Mouse (Mus musculus): ENCODE results near the gene Trim63.

Trim63 gene

DNA sequence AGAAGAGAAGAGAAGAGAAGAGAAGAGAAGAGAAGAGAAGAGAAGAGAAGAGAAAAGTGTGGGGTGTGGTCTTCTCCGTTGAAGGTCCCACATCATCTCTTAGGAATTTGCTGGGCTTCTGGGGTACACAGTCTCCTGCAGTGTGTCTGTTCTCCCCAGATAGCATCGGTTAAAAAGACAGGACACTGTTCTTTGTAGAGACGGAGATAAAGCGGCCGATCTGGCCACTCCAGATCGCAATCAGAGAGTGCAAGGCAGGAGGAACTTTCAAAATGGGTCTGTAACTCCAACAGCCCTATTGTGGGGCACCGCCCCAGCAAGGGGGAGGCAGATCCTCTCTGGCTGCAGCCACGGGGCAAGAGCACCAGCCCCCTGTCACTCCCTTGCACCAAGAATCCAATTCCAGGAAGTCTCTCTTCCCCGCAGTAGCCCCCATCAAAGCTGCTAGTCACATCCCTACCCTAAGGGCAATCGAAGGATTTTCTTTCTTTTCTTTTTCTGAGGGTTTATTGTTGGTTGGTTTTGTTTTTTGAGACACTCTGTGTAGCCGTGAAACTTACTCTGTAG, 27.4 kb downstream of the Trim63 start:
- no peak for DNase-seq (ENCODE audit: low read depth)

DNA sequence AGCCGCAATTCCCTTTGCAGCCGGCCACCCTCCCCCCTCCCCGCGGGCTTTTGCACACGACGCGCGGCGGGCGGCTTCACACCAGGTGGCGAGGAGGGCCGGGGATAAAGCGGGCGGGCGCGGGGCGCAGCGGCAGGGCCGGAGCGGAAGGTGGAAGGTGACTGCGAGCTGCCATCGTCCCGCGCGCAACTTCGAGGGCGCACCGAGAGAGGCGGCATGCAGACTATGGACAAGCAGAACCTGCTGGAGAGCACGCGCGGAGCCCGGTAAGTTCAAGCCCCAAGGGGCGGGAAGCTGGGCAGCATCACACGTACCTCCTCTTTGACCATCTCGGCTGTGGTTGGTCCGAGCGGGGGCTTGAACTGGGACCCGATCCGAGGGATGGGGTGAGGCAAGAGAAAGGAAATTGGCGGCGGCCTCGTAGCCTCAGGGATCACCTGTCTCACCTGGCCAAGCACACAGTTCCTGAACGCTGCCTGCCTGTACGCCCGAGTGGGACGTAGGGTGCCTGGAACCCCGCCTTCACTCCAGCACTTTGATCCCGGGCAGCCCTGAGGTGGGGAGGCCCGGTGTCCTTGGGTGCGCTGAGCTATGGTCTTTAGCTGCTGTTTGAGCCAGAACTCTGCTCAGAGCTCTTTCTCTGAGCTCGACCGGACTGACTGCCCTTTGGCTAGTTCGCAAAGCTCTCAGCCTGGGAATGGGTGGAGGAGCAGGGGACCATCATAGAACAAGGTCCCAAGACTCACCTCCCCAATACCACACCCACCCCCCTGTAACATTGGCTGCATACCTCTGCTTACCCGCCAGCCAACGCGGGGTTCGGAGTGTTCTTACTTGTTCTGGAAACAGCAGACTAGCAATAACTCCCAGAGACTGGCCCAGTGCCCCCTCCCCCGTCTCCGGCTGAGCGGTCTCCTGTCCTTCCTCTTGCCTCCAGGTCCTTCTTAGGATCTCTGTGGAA, 28.4 kb downstream of the Trim63 start, which contains the start of gene Slc30a2:
Slc30a2 (plus strand) TSS at position 111 of the 961 bp plus-strand sequence.
- no peak for DNase-seq (ENCODE audit: low read depth)

DNA sequence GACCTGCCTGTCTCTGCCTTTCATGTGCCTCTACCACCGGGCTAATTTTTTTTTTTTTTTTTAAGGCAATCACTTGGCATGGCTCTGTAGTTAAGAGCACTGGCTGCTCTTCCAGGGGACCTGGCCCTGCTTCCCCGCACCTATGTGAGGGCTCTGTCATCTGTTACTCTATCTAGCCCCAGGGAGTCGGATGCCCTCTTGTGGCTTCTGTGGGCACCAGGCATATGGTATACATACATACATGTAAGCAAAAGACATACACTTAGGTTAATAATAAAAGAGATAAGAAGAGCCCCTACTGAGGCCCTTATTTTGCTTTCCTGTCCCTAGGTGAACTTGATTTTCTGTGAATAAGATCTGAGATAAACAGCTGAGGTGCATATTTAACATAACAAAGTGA, 29.7 kb downstream of the Trim63 start:
- DNase-seq (ENCODE audit: low read depth) = peak; percentile 54

DNA sequence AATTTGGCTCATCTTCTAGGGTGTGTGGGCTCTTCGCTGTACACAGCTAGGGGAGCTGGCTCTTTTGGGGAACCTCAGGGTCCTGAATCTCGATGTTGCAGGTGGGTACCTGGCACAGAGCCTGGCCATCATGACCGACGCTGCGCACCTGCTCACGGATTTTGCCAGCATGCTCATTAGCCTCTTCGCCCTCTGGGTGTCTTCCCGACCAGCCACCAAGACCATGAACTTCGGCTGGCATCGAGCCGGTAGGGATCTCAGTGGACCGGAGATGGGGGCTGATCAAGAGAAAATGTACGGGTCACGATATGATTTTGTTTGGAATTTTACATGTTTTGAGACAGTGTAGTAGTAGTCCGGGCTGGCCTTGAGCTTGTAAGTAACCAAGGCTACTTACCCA, 30.9 kb downstream of the Trim63 start:
- no peak for DNase-seq (ENCODE audit: low read depth)

DNA sequence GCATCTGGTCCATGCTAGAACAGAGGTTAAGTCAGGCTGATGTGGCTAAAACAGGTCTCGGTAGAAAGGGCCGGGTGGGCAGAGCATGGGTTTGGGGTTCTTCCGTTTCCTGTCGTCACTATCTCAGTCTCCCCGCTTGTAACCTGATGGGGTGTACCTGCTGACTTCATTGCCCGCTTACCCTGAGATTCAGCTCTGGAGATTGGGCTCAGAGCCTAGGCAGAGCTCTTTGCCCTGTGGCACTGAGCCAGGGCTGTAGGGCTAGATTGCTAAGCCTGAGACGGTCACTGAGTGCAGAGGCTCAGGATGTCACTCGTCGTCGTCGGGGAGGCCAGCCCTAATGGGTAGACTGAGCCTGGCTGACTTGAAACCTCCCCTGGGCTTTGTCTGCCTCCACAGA, 33.2 kb downstream of the Trim63 start:
- no peak for DNase-seq (ENCODE audit: low read depth)

DNA sequence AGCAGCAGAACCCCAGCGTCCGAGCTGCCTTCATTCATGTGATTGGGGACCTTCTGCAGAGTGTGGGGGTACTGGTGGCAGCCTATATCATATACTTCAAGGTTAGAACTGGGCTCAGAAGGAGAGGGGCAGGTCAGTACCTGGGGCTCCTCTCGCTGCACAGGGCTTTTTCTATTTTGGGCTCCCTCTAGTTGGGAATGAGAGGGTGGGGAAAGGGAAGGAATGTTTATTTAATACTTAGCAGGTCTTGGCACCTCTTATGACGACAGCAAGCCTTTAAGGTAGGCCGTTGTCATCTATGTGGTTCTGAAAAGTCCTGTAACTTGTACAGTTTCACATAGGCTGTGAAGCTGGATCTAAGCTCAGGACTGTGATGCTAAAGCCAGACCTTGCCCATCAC, 33.6 kb downstream of the Trim63 start:
- DNase-seq (ENCODE audit: low read depth) = no peak

DNA sequence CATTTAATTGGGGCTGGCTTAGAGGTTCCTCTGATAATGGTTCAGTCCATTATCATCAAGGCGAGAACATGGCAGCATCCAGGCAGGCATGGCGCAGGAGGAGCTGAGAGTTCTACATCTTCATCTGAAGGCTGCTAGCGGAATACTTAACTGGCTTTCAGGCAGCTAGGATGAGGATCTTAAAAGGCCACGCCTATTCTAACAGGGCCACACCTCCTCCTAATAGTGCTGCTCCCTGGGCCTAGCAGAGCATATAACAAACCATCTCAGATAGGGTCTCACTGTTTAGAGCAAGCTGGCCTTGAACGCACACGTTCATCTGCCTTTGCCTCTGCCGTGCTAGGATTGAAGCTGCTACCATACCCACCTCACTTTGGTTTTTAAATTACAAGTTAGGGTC, 34.9 kb downstream of the Trim63 start:
- DNase-seq (ENCODE audit: low read depth) = no peak

DNA sequence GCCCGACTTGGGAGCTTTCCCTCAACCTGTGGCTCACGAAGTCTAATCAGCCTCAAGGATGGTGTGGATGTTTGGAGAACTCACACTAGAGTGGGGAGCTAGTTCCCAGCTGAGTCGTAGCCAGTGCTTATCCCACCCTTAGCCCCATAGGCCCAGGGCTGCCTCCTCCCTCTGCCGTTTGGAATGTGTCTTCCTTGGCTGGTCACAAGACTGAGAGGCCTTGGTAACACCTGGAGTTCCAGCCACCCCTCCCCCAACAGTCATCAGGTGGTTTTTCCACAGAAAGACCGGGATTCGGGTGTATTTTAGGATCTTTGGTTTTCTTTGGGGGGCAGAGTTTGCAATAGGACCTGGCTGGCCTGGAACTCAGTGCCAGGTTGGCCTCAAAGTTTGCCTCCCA, 35.7 kb downstream of the Trim63 start:
- no peak for DNase-seq (ENCODE audit: low read depth)

DNA sequence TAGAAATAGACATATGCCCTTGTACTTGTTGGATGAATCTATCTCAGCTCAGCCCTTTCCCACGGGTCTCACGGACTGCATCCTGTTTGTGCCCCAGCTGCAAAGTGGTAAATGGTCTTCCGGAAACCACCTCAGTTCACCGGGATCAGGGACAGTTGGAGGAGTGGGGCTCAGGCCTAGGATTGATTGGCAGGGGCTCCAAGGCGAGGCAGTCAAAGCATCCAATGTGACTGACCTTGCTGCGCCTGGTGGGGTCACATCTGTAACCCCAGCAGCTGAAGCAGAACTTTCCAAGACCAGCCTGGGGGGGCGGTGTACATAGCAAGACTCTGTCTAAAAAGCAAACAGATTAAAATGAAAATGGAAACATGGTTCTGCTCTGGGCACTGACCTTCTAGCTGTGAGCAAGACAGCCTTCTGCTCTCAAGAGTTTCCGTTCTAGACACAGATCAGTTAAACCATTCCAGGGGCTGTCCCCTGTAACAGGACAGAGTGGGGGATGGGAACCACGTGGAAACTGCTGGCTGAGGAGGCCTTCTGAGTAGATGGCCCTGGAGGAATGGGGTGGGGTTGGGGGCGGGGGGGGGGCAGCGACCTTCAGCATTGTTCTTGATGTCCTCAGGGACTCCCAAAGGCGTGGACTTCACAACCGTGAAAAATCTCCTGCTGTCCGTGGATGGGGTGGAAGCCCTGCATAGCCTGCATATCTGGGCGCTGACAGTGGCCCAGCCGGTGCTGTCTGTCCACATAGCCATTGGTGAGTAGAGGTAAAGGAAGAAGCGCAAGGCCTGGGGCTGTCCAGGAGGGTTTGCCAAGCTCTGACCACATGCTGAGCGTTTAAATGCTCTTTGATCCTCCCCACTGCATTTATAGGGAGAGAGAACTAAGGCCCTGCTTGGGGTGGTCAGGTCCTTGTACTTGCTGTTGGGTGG, 36.7 kb downstream of the Trim63 start:
- no peak for DNase-seq (ENCODE audit: low read depth)

DNA sequence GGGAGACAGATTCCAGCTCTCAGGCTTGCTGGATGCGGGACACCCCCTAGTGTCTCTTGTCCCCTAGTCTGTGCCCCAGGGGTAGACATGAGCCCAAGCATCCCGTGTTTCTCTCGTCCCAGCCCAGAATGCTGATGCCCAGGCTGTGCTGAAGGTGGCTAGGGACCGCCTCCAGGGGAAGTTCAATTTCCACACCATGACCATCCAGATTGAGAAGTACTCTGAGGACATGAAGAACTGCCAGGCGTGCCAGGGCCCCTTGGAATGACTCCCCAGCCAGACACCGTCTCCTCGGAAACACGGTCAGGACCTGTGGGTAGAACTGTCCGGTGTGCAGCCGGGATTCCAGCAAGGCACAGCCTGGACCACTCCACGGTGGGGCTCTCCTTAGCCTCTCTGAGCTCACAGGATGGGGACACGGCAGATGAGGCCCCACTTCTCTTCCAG, 37.4 kb downstream of the Trim63 start:
- DNase-seq (ENCODE audit: low read depth) = no peak

DNA sequence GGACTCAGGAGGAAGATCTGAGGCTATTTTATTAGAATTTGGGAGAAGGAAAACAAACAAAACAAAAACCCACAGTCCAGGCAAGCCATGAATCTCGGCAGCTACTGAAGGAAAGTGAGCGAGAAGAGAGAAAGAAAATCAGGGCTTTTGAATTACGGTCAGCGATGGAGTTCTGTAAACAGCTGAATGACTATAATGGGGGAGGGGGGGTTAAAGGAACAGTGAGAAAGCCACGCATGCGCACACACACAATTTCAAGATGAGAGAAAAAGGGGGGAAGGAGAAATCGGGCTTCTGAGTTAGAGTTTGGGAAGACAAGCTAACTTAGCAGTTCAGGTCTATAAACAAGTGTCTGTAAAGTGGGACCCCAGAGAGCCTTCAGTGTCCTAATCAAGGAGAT, 38.0 kb downstream of the Trim63 start:
- DNase-seq (ENCODE audit: low read depth) = no peak

DNA sequence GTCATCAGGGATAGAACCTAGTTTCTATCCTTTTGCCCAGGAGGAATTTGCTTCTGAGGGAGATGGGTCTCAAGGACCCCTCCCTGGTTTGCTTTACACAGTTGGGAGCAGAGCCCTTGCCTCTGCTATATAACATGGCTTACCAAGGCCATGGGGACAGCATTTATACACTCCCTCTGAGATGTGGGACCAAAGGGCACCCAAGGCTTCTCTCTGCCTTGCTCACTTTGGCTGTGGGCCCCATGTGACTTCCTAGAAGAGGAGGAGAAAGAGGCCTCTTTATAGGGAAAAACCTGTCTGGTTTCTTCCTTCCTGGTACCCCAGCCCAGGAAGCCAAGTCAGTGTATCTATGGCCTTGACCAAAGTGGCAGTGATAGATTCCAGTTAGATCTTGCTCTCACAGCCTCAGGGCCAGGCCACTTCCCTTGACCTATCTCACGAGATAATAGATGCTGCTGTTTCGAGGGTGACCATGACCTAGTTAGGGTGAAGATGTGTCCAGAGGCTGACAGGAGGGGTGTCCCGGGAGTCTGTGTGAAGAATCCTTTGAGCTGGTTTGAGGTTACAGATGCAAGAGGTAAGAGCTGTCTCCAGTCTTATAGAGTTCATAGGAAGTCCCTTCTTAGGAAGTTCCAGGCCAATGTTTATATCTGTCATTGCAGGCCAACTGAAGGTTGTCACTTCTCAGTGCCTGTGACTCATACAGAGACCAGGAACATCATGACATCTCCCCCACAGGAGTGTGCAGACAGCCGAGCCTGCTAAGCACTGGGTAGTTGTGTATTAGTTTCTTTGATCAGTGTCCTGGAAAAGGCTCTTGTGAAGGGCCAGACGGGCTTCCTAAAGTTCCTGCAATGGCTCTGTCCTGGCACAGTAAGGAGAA, 38.8 kb downstream of the Trim63 start:
- DNase-seq (ENCODE audit: low read depth) = peak; percentile 70

DNA sequence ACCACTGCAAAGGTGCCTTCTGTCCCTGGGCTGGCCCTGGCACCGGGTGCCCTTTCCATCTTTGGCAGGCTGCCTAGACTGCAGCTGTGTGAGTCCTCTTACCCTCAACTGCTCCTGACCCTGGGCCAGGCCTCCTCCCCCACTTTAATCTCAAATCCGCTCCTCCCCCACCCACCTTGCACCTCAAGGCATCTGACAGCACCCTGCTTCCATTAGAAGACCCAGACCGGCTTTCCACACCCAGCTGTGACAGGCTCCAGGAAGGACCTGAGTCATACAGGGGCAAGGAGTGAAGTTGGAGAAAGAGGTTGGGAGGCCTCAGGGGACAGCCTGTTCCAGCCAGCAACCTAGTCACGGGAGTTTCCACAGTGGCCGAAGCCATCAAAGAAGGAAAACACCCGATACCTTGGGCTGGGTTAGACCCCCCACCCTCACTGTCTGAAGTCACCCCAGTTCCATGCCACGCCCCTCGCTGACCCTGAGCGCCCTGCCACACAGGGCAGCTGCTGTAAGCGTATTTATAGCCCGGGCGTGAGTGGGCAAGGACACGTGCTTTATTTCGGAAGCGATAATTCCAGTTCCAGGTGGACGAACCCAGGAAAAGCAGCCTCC, 41.0 kb downstream of the Trim63 start:
- peak; percentile 43 for DNase-seq (ENCODE audit: low read depth)

DNA sequence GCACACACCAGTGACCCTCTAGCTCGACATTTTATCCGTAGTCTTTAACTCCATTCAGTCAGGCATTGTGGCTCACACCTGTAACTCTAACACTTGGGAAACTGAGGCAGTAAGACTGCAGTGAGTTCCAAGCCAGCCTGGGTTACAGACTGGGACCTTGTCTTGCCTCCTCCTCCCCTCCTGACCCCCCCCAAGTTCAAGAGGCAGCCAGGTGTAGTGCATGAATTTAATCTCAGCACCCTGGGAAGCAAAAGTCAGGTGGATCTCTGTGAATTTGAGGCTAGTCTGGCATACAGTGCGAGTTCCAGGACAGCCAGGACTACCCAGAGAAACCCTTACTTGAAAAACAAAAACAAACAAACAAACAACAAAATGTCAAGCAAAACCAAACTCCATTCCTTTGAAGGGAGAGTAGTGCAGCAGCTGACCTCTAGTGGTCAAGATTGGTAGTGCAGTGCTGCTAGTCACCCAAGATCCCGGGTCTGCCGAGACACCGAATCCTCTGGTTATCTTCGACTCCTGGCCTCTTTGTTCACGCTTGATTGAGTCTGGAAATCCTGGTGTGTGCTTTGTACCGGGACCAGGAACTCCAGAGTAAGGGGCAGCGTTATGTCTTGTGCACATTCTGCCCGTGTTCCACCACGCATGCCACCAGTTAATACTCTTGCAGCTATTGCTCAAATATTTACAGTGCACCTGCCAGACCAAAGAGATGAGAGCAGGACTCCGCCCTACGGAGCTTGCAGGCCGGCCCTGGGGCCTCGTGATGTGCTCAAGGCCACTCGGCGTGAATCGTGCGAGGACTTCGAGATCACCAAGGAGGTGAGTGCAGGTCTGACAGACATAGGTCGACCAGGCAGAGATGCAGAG, 41.9 kb downstream of the Trim63 start:
- DNase-seq (ENCODE audit: low read depth) = peak; percentile 62

DNA sequence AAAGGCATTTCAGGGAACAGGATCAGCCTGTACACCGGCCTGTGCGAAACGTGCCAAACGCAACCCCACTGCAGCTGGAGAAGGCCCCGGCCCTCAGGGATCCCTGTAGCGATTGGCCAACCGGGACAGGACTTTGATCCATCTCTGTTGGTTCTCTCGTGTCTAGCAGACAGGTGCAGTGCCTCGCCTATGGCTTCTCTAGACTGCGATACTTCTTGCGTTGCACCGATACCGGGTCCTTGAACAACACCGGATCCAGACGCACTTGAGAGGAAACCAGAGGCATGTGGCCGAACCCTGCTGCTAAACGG, 42.5 kb downstream of the Trim63 start:
- DNase-seq (ENCODE audit: low read depth) = no peak

DNA sequence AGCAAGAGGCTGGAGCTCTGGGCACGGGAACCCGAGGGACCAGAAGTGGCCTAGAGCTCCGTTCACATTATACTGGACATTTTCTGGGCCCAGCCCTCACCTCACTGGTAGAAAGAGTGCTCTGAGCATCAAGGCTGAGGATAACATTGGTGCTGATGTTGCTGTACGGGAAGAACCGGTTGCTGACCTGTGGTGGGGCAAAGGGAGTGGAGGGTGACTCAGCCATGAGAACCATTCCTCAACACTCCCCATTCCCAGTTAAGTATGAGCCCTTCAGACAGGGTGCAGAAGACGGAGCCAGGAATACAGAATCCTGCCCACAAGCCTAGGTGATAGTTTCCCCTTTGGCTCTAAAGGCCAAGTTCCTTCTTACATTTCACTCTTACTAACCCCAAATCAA, 44.7 kb downstream of the Trim63 start:
- DNase-seq (ENCODE audit: low read depth) = no peak

DNA sequence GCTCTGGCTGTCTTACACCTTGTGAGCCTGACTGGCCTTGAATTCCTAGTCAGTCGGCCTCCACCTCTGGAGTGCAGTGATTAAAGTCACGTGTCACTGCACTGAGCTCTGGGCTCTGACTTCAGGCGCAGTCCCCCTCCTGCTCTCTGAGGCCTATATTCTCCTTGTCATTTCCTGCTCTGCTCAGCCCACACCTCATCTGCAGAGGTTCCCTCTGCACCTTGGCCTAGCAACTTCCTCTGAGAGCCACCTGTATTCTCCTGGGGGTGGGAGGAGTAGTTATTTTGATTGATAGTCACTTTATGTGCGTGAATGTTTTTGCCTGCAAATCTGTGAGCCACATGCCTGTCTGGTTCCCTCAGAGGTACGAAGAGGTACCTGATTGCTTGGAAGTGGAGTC, 46.3 kb downstream of the Trim63 start:
- no peak for DNase-seq (ENCODE audit: low read depth)

DNA sequence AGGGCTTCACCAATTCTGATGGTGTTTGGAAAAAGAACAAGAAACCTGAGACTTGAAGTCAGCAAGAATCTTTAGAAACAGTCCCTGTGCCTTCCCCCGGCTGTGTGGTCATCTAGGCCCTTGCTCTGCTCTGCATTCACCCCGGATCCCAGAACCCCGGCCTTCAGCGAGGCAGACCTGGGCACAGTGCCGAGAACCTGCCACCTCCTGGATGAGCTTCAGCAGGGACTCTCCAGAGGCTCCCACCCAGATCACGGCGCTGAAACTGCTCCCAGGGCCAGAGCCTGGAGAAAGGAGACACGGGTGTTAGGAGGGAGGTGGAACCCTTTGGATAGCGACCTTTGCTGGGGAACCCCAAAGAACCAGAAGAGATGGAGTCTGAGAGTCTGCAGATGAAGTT, 47.2 kb downstream of the Trim63 start:
- no peak for DNase-seq (ENCODE audit: low read depth)

DNA sequence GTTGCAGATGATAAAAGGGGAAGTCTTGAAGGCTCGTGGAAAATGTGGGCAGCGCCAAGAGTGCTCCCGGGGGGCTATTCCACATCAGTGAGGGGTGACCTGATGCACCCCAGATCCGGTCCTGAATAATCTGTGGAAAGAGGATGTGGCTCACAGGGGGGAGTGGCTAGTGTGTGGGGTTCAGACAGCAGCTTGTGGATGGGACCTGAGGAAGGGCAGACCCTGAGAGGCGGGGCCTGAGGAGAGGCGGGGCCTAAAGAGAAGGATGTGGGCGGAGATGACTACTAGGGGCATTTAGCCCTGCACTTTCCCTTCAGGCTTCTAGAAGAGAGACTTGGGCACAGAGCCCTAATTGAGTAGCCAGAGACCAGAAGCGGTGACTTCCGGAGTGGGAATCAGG, 47.7 kb downstream of the Trim63 start:
- peak; percentile 57 for DNase-seq (ENCODE audit: low read depth)

DNA sequence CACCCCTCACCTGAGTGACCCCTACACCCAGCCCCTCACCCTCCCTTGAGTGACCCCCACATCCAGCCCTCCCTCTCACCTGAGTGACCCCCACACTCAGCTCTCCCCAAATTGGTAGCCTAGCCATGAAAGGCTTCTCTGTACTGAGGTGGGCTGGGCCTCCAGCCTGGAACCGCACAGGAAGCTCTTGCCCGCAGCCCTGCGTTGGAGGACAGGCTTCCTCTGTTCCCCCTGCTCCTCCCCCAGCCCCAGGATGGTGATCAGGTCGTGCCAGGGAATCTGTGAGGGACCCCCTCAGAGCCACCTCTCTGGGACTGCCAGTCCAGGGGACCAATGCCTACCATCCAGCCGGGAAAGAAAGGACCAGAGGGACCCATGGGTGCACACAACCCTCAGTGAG, 50.4 kb downstream of the Trim63 start:
- no peak for DNase-seq (ENCODE audit: low read depth)

Measured in 416B (cell line).